Mouse (Mus musculus) neural tube, embryonic 11.5 days (tissue): ENCODE measurements around the gene Pgrmc2. TPM values are rescaled to one million over a fixed set of nuclear protein-coding genes. Genes with fewer than 3 reads are reported as not detected.

Experiments
- ATAC-seq: fragments of 200-750 bp; cut with Nextera tagmentation; 2 replicates; pipeline ENCODE4 v1.8.0; 2017; ENCODE audit warnings: moderate number of reproducible peaks, mild to moderate bottlenecking, moderate TSS enrichment, moderate library complexity; ENCODE audit not compliant: insufficient read depth, low FRiP score, low TSS enrichment
- DNase-seq: peaks from one replicate; pipeline ENCODE4 v3.0.0-alpha.2; 2015; ENCODE audit warnings: low spot score
- H3K27ac ChIP-seq: fragments of 300-500 bp; sonication (generic); 2 replicates; pipeline ENCODE4 v1.5.1; 2014; ENCODE audit warnings: low read depth, mild to moderate bottlenecking, low read length
- H3K27me3 ChIP-seq: fragments of 300-500 bp; sonication (generic); 2 replicates; pipeline ENCODE4 v1.6.1; 2014; ENCODE audit warnings: mild to moderate bottlenecking, low read length, mixed read lengths; ENCODE audit not compliant: control insufficient read depth, insufficient read depth
- H3K36me3 ChIP-seq: fragments of 300-500 bp; sonication (generic); 2 replicates; pipeline ENCODE4 v1.6.1; 2014; ENCODE audit warnings: mild to moderate bottlenecking, low read length, moderate library complexity, mixed read lengths; ENCODE audit not compliant: control insufficient read depth, insufficient read depth
- H3K4me1 ChIP-seq: fragments of 300-500 bp; sonication (generic); 2 replicates; pipeline ENCODE4 v1.6.1; 2014; ENCODE audit warnings: low read length, mixed read lengths; ENCODE audit not compliant: control insufficient read depth, insufficient read depth
- H3K4me2 ChIP-seq: fragments of 300-500 bp; sonication (generic); 2 replicates; pipeline ENCODE4 v1.6.1; 2014; ENCODE audit warnings: low read depth, mild to moderate bottlenecking, moderate library complexity
- H3K4me3 ChIP-seq: fragments of 300-500 bp; sonication (generic); 2 replicates; pipeline ENCODE4 v1.5.1; 2014; ENCODE audit warnings: low read depth, low read length
- H3K9ac ChIP-seq: fragments of 300-500 bp; sonication (generic); 2 replicates; pipeline ENCODE4 v1.6.1; 2014; ENCODE audit warnings: mild to moderate bottlenecking, low read length
- H3K9me3 ChIP-seq: fragments of 300-500 bp; sonication (generic); 2 replicates; pipeline ENCODE4 v1.6.1; 2016; ENCODE audit warnings: low read length; ENCODE audit not compliant: control insufficient read depth
- whole genome bisulfite sequencing: fragments of 180-500 bp; shearing (Covaris S2); extraction: QIAGEN DNeasy Blood & Tissue Kit; methylation state at CpG from one replicate; pipeline ENCODE4 v1.1.7; 2014; 5-methylcytosine and 5-hydroxymethylcytosine counted together
- polyA plus RNA-seq: library from polyadenylated mRNA; unstranded; fragments of >200 nt; fragmentation: Nextera tagmentation; extraction: Ambion mirVana; gene quantifications from 2 replicates; pipeline ENCODE4 v1.2.1, GENCODE M21; 2014

Pgrmc2 gene
- polyA plus RNA-seq, 1 experiment from 2014 or later, result 27.6 TPM

DNA sequence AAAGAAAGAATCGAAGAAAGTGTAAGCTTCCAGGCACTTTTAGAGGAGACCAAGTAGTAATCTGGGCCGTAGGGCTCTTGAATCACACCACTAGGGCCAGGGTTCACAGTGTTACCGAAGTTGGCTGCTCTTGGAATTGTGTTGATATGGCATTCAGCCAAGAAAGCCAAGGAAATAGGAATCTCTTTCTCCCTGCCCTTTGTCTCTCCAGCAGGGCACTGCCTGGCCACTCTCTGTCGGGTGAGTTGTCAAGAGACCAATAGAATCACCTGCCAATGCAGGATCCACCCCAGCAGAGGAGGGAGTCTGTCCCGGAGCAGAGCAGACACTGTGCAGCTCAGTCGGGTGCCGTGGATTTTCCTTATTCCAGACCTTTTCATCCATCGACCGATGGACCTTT is 19.1 kb upstream of the Pgrmc2 start:
- 94% methylated on average over 9 of the region's 9 CpGs for WGBS
- Histone ChIP-seq H3K36me3 (no peaks in the 10 kb centered on the region), H3K9me3 (no peaks in the 10 kb centered on the region), H3K27ac (no peak overlapping the region), H3K27me3 (no peaks in the 10 kb centered on the region), H3K4me2 (no peak overlapping the region), H3K4me3 (no peak overlapping the region), H3K4me1 (no peaks in the 10 kb centered on the region), H3K9ac (no peak overlapping the region)
- no peak for ATAC-seq
- DNase-seq, result no peak

DNA sequence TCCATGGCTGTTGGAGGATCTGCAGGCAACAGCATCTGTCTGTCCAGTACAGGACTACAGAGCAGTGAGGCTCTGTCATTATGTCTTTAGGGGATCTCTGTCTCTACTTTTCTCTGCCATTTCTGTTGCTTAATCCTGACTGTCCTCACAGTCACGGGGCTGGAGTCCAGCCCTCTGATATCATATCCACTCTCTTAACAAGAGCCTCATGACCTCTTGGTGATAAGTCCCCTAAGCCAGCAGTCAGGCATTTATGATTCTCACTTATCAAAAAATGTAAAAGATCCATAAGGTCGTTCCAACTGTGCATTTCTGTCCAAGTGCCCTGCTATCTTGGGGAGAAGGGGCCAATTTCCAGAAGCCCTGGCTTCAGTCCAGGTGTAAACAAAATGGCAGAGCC is 17.3 kb upstream of the Pgrmc2 start:
- H3K4me1 ChIP-seq, result no peaks in the 10 kb centered on the region
- no peak overlapping the region for H3K9ac ChIP-seq
- H3K4me3 ChIP-seq, result no peak overlapping the region
- no peaks in the 10 kb centered on the region for H3K27me3 ChIP-seq
- no peaks in the 10 kb centered on the region for H3K9me3 ChIP-seq
- no peak overlapping the region for H3K4me2 ChIP-seq
- H3K27ac ChIP-seq, result no peak overlapping the region
- 77% methylated on average over 2 of the region's 2 CpGs for WGBS
- no peak for DNase-seq
- H3K36me3 ChIP-seq, result no peaks in the 10 kb centered on the region
- ATAC-seq, result no peak

DNA sequence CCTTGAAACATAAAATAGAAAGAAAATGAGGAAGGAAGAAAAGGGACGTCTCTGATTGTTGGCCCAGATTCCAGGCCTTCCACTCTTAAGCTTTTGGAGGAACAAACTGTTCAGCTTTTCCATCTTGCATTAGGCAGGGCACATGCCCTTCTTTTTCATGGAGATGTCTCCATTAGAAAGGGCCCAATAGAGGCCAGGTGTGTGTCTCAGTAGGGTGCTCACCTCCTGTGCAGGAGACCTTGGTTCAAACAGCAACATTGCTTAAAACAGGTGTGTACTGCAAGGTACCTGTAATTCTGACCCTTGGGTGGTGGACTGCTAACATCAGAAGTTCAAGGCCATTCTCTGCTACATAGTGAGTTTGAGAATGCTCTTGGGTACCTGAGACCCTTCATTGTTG is 16.8 kb upstream of the Pgrmc2 start:
- H3K9ac ChIP-seq, result no peak overlapping the region
- no peaks in the 10 kb centered on the region for H3K27me3 ChIP-seq
- H3K36me3 ChIP-seq, result no peaks in the 10 kb centered on the region
- no peak overlapping the region for H3K4me2 ChIP-seq
- WGBS, result 80% methylated on average over 1 of the region's 1 CpGs
- ATAC-seq (no peak), DNase-seq (no peak)
- no peaks in the 10 kb centered on the region for H3K4me1 ChIP-seq
- H3K9me3 ChIP-seq, result no peaks in the 10 kb centered on the region
- no peak overlapping the region for H3K27ac ChIP-seq
- H3K4me3 ChIP-seq, result no peak overlapping the region

DNA sequence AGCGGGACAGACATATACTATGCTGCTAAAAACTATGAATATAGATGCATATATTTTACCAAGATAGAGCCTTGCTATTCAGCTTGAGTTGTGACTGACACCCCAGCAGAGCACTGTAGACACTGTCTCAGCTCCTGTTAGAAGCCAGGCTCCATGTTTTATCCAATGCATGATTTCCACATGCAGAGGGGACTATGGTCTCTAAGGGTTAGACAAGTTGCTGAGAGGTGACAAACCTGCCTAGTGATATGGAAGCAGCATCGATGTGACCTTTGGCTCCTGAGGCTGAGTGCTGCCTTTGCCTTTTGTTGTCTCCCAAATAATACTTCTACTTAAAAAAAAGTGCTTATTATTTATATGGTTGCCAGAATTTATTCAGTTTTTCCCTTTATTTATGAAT is 10.4 kb upstream of the Pgrmc2 start:
- H3K9me3 ChIP-seq, result no peaks in the 10 kb centered on the region
- WGBS, result 87% methylated on average over 2 of the region's 2 CpGs
- H3K9ac ChIP-seq, result no peak overlapping the region
- DNase-seq (no peak), ATAC-seq (no peak)
- H3K36me3 ChIP-seq, result no peaks in the 10 kb centered on the region
- no peak overlapping the region for H3K4me2 ChIP-seq
- no peaks in the 10 kb centered on the region for H3K27me3 ChIP-seq
- no peaks in the 10 kb centered on the region for H3K4me1 ChIP-seq
- no peak overlapping the region for H3K27ac ChIP-seq
- no peak overlapping the region for H3K4me3 ChIP-seq

DNA sequence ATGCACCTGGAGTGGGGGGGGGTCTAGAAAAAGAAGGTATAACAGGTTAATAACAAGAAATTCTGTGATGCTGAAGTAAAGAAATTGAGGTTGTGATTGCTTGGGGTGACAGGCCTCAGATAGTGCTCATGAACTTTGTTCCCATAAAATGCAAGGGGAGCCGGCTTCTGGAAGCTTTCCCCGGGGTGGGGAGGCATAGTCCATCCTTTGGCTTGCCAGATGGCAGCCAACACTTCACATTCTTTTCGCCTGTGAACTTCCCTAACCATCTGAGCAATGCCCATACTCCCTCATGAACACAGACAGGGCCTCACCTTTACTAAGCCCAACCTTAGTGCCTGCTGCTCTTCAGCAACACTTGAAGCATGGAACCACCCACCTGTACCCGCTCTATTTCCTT is 9.5 kb upstream of the Pgrmc2 start:
- Histone ChIP-seq H3K4me2 (no peak overlapping the region), H3K4me1 (no peaks in the 10 kb centered on the region), H3K9ac (no peak overlapping the region), H3K27me3 (no peaks in the 10 kb centered on the region), H3K4me3 (no peak overlapping the region), H3K36me3 (no peaks in the 10 kb centered on the region), H3K9me3 (no peaks in the 10 kb centered on the region), H3K27ac (no peak overlapping the region)
- ATAC-seq (no peak), DNase-seq (no peak)
- 84% methylated on average over 4 of the region's 4 CpGs for WGBS

DNA sequence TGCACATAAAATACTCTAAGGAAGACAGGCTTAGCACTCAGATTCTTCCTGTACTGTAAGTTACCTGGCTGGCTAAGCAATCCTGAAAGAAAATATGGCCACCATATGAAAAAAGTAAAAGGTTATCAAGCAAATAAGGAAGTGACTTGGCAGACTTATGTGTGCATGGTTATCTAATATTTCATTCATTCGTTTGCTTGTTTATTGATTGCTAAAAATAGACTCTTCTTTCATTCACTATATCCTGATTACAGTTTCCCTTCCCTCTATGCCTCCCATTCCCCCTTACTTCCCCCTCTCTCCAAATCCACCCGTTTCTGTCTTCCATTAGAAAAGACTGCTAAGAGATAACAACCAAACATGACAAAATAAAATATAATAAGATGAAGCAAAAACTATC is 8.0 kb upstream of the Pgrmc2 start:
- WGBS, result 82% methylated on average over 2 of the region's 2 CpGs

DNA sequence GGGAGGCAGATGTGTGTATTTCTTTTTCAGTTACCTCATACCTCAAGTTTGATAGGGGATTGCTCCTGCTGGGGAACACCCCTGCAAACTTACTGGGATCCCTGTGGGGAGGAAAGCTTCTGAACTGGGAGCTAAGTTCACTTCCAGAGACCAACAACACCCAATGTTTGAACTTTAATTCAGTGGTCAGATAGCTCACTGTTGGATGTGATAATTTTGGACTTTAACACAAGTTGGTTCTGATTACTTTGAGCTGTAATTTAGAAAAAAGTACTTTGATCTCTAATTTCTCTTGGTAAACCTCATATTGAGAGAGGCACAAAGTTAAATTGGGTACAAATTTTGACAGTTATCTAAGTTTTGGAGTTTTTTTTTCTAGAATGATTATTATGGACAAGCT is 4.2 kb upstream of the Pgrmc2 start:
- no peak for DNase-seq
- H3K9ac ChIP-seq, result no peak overlapping the region
- no peak for ATAC-seq

More for the DNA sequence above, 8.0 kb upstream of the Pgrmc2 start:
- Histone ChIP-seq H3K36me3 (no peaks in the 10 kb centered on the region), H3K9ac (no peak overlapping the region), H3K4me2 (no peak overlapping the region), H3K27ac (no peak overlapping the region), H3K9me3 (no peaks in the 10 kb centered on the region), H3K4me3 (no peak overlapping the region), H3K4me1 (no peaks in the 10 kb centered on the region), H3K27me3 (no peaks in the 10 kb centered on the region)
- no peak for DNase-seq
- ATAC-seq, result no peak

DNA sequence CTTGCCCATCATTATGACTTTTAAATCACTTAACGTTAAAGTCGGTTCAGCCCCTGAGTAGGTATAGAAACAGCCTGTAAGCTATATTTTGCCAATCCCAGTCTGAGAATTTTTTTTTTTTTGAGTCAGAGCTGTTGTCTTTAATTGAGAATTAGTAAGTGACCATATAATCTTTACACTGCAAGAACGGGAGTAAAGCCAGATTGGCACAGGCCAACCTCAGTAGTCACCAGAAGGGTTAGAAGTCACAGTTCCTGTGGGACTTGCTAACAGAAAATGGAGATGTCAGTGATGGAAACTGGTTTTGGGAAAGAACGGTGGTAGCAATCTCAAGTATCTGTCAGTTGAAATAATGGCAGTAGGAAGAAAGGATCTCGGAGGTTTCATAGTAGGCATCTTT is 1.6 kb upstream of the Pgrmc2 start:
- no peak overlapping the region for H3K27ac ChIP-seq
- 88% methylated on average over 5 of the region's 5 CpGs for WGBS
- DNase-seq (no peak), ATAC-seq (no peak)
- no peak overlapping the region for H3K9ac ChIP-seq
- no peaks in the 10 kb centered on the region for H3K36me3 ChIP-seq
- peak overlapping the region; percentile 68; the same call in 1 of the 2 replicates for H3K4me2 ChIP-seq
- no peak overlapping the region for H3K4me3 ChIP-seq
- H3K4me1 ChIP-seq, result peaks cover 11% of the 10 kb centered on the region
- no peaks in the 10 kb centered on the region for H3K27me3 ChIP-seq
- no peaks in the 10 kb centered on the region for H3K9me3 ChIP-seq

More for the DNA sequence above, 4.2 kb upstream of the Pgrmc2 start:
- H3K36me3 ChIP-seq, result no peaks in the 10 kb centered on the region
- H3K27ac ChIP-seq, result no peak overlapping the region
- no peaks in the 10 kb centered on the region for H3K4me1 ChIP-seq
- no peak overlapping the region for H3K4me2 ChIP-seq
- H3K9me3 ChIP-seq, result no peaks in the 10 kb centered on the region
- no peaks in the 10 kb centered on the region for H3K27me3 ChIP-seq
- H3K4me3 ChIP-seq, result no peak overlapping the region

DNA sequence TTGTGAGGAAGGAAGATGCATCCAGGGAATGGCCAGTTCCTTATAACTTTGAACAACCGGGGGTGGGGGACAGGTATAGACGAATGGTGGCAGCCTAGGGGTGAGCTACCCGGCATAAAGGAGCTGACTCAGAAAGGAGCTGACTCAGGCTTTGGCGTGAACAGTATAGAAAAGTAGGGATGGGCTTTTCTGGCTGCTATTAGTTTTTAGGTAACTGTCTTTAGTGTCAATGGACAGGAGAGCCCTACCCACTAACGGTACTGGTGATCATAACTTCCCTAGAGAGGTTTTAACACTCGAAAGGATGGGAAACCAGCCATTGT is 905 bp upstream of the Pgrmc2 start:
- peak overlapping the region; percentile 53 for H3K9ac ChIP-seq
- no peaks in the 10 kb centered on the region for H3K27me3 ChIP-seq
- H3K4me2 ChIP-seq, result peak overlapping the region; percentile 68
- H3K27ac ChIP-seq, result peak overlapping the region; percentile 62; the same call in 1 of the 2 replicates
- 2% methylated on average over 6 of the region's 6 CpGs for WGBS
- ATAC-seq (peak; percentile 41), DNase-seq (no peak)
- H3K4me1 ChIP-seq, result peaks cover 11% of the 10 kb centered on the region
- peak overlapping the region; percentile 92 for H3K4me3 ChIP-seq
- H3K36me3 ChIP-seq, result no peaks in the 10 kb centered on the region
- H3K9me3 ChIP-seq, result no peaks in the 10 kb centered on the region
